Mouse (Mus musculus) kidney, postnatal 10 days (tissue): ENCODE measurements around the gene Stat1.

ENCODE experiments used
- DNase-seq: peaks from one replicate; pipeline ENCODE4 v3.0.0; 2021; ENCODE audit warnings: mixed read lengths

The Stat1 gene

DNA sequence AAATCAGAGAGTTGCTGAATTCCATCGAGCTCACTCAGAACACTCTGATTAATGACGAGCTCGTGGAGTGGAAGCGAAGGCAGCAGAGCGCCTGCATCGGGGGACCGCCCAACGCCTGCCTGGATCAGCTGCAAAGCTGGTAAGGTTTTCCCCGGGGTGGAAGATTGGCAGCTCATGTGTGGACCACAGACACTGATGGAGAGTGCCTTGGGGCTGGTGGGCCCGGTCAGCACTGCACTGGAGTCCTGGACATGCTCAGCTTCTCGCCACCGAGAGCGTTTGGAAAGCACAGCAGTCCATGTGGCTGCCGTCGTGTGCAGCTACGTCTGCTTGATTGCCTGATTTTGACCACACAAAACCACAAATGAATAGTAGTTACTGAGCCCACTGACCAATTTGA, 18.1 kb downstream of the Stat1 start:
- DNase-seq = no peak

DNA sequence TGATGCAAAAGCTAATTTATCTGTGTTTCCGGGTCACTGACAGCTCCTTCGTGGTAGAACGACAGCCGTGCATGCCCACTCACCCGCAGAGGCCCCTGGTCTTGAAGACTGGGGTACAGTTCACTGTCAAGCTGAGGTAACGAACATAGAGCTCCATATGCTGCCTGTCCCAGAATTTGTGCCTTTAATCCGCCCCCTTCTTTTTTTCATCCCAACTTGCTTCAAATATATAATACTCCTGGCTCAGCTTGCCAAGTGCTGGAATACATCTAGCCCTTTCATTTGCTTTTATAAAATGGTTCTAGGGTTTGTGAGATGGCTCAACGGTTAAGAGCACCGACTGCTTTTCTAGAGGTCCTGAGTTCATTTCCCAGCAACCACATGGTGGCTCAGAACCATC, 21.3 kb downstream of the Stat1 start:
- no peak for DNase-seq

- DNase-seq = no peak
These were observed 22.2 kb downstream of the Stat1 start for GRCm38 (mm10) chr1:52141482-52141881.

GRCm38 (mm10) chr1:52142117-52142516, 22.9 kb downstream of the Stat1 start:
- no peak for DNase-seq

- DNase-seq = no peak
These were observed 24.0 kb downstream of the Stat1 start for GRCm38 (mm10) chr1:52143191-52143590.

GRCm38 (mm10) chr1:52143596-52144156, 24.4 kb downstream of the Stat1 start:
- no peak for DNase-seq

GRCm38 (mm10) chr1:52144907-52145306, 25.7 kb downstream of the Stat1 start:
- DNase-seq = no peak

GRCm38 (mm10) chr1:52146214-52146970, 27.2 kb downstream of the Stat1 start:
- peak; percentile 81 for DNase-seq

GRCm38 (mm10) chr1:52147431-52147830, 28.2 kb downstream of the Stat1 start:
- no peak for DNase-seq

DNA sequence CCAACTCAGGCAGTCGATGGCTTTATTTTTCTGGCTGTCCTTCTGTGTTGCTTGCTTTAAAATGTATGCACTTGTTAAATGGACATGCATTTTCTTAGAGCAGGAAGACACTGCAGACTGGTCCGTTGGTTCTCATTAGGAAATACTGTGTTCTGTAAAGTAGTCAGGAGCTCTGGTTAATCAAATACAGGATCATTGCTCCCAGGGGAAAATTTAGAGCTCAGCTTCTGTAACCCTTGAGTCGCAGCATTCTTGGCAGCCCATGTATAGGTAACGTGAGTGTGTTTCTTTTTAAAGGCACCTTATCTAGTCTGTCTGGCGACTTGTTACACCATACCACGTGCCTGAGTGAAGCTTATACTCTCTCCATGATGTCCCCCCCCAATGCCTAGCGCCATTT, 28.9 kb downstream of the Stat1 start:
- DNase-seq = no peak

DNA sequence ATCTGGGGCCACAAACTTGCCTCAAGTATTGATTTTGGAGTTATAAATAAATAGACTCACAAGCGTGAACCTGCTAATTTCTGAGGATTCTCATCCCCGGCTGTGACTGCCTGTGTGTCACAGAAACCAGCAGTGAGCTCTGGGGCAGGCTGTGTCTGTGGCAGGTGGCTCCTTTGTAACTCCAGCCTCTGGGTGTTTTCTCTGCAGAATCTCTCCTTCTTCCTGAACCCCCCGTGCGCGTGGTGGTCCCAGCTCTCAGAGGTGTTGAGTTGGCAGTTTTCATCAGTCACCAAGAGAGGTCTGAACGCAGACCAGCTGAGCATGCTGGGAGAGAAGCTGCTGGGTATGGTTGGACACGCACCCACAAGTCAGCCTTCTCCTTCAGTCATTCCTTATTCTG, 29.5 kb downstream of the Stat1 start:
- no peak for DNase-seq

DNA sequence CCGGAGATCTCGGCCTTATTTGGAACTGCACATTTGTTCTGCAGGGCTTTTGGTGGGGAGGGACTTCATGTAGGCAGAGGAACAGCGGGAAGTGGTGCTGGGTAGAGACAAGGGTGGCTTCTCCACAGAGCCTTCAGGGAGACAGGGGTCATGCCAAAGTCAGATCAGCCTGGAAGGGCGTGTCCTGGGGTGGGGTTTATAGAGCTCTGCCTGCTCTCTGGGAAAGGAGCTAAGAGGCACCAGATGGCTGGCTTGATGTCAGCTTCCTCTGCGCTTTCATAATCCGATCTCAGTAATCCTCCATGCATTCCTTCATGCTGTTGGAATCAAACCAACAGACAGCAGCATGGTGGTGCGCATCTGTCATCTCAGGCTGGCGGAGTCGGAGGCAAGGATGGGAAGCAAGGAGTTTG, 30.7 kb downstream of the Stat1 start:
- DNase-seq = no peak

GRCm38 (mm10) chr1:52150676-52151075, 31.4 kb downstream of the Stat1 start:
- DNase-seq = peak; percentile 37

DNA sequence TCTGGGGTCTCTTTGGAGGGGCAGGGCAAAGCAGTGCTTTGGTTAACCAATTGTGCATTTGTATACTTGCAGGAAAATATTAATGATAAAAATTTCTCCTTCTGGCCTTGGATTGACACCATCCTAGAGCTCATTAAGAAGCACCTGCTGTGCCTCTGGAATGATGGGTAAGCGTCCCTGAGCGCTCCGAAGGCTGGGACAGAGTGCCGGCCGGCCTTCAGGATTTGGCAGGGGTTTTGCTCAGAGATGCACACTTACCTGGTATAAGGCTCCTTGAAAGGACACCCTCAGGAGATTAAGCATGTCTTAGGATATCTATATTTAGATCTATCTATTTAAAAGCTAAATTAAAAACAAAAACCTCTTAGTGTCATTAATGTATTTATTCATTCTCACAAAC, 31.9 kb downstream of the Stat1 start:
- no peak for DNase-seq

- DNase-seq = no peak
These were observed 33.1 kb downstream of the Stat1 start for GRCm38 (mm10) chr1:52152369-52152768.

DNA sequence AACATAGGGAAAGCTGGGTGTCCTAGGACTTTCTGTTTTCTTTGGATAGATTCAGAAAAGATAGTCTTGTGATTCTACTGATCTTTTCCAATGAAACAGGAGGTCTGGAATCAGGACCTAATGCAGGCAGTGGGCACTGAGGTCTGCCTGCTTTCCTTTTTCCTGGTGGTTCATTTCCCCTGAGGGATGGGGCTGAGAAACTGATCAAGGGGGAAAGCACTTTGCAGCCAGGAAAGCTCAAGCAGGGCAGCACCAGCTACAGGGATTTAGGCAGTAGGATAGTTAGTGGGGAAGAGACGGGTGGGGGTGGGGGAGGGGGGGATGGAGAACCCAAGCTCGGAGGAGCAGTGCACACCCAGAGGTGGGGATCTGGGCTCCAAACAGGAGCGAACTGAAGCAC, 33.7 kb downstream of the Stat1 start:
- no peak for DNase-seq

- peak; percentile 58 for DNase-seq
These were observed 35.6 kb downstream of the Stat1 start for GRCm38 (mm10) chr1:52154890-52155289.

DNA sequence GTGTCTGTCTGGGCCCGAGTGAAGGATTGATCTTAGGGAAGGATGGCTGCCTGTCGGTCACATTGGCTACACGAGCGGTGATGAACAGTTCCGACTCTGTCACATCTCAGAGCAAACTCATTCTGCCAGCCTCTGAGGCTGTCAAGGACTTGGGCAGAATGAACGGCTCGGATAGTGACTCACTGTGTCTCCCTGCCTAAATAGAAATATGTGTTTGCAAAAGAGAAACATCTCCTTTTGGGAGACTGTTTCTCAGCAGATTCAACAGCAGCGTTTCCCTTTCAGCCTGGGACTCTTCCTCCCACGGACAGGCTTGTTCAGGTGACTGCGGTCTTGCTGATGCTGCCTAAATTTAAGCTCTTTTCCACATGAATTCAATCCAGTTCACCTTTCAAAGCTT, 37.1 kb downstream of the Stat1 start:
- DNase-seq = no peak

- no peak for DNase-seq
These were observed 38.8 kb downstream of the Stat1 start for GRCm38 (mm10) chr1:52158040-52158439.

GRCm38 (mm10) chr1:52158490-52159381, 39.5 kb downstream of the Stat1 start:
- DNase-seq = no peak

DNA sequence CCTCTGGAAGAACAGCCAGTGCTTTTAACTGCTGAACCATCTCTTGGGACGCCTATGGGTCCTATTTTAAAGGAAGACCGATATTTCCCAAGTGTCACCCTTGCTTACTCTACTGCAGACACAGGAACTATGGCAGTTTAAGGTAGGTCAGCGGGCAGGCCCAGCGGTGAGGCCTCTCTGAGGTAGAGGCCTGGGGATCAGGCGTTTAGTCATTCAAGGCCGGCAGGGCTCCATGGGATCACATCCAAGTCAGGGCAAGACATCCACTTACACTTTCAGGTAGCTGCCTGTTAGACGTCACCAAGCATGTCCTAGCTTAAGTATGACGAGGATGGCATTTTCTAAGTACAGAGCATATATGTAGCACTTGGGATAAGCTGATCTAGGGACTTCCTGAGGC, 41.9 kb downstream of the Stat1 start:
- DNase-seq = no peak

- DNase-seq = no peak
These were observed 44.6 kb downstream of the Stat1 start for GRCm38 (mm10) chr1:52163707-52164457.

DNA sequence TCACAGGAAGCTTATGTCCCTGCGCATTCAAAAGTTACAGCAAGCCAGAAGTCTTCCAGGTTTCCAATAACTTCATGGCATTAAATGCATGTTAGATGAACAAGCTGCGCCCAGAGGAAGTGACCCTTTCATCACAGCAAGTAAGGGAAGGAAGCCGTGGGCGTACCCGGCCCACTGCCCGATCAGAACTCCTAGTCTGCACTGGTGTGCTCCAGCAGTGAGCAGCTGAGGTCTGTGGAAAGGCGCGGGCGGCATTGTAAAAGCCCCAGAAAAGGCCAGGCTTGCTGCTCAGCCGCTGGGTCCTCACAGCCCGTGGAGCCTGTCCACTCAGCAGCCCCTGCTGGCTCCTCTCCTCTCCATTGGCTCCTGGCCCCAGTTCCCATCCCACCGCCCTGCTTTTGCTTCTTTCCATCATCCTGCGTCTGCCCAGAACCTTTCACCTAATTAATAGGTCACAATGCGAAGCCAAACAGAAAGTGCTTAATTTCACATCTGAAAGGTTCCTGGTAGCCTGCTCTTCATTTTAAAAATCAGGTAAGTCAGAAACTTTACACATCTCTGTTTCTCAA, 47.5 kb downstream of the Stat1 start:
- DNase-seq = peak; percentile 62
